Mouse (Mus musculus) CD8-positive naive resting alpha-beta T cell, adult 2 months (primary cell): ENCODE data around the gene Gimap7.

Source experiments
- DNase-seq, 2 experiments: peaks; one replicate each; pipeline ENCODE4 v3.0.0; 2022; ENCODE audit warnings: low read depth in 2 of 2, low spot score in 2 of 2

Gene Gimap7

DNA sequence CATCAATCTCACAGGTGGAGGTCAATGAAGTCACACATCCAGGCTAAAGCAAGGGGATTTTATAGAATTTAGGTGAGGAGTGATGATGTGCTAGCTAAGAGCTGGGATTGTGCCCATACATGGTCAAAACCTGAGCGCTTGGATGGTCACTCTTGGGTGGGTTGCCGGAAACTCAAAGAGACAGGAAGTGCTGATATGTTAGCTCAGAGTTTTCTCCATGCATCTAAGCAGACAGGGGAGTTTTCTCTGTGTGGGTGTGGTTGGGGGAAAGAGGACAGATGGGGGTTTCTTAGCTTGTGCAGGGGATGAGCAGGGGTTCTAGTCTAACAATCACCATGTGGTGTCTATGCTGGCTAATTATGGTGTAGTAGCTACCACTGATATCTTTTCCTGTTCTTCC lies 29.1 kb upstream of the Gimap7 start:
- DNase-seq = no peak

DNA sequence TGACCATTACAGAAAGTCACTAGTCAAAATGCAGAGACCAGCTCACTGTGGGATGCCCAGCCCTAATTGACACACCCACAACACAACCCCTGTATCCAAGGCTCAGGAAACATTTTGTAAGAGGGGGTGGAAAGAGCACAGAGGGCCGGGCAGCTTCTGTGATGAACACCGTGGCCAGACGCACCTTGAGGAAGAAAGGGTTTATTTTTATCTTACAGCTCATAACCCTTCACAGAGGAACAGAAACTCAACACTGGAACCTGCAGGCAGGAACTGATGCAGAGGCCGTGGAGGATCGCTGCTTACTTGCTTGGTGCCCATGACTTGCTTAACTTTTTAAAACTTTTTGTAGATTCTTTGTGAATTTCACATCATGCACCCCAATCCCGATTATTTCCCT lies 25.5 kb upstream of the Gimap7 start:
- DNase-seq = no peak

DNA sequence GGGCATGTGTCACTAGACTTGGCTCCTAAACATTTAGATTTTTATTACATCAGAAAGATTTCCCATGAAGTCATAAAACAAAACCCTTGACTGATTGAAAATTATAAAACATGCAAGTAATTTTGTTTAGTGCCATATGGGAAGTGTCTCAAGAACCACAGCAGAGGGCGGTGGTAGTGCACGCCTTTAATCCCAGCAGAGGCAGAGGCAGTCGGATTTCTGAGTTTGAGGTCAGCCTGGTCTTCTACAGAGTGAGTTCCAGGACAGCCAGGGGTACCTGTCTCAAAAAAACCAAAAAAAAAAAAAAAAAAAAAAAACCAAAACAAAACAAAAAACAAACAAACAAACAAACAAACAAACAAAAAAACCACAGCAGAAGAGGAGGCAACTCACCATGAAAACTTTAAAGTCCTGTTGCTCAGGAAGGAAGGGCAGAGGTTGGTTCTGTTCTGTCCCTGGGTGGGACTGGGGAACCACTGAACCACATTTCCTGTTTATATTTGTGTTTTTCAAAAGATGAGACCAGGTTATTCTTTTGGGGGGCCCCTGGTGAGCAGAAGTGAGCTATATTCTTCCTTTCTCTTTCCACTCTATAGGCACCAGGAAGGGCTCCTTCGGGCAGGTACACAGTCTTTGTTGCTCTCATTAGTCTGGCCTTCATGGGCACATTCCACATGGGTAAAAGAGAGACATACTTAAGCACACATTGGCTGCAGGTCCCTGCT lies 21.4 kb upstream of the Gimap7 start:
- no peak for DNase-seq

DNA sequence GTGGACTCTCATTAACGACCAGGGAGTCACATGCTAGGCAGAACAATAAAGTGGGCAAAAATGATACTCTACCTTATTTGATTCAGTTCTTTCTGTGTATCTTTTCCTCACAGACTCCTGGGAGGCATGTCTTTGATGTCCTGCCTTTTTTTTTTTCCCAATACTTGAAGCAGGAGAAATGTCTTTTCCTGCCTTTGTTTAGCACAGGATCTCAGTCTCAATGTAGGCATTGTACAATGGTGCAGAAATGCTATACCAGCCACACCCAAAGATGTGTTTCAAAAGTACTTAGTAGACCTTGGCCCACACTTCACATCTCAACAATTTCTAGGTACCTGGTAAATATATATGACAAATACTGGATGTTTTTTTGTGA lies 20.9 kb upstream of the Gimap7 start:
- DNase-seq = no peak

DNA sequence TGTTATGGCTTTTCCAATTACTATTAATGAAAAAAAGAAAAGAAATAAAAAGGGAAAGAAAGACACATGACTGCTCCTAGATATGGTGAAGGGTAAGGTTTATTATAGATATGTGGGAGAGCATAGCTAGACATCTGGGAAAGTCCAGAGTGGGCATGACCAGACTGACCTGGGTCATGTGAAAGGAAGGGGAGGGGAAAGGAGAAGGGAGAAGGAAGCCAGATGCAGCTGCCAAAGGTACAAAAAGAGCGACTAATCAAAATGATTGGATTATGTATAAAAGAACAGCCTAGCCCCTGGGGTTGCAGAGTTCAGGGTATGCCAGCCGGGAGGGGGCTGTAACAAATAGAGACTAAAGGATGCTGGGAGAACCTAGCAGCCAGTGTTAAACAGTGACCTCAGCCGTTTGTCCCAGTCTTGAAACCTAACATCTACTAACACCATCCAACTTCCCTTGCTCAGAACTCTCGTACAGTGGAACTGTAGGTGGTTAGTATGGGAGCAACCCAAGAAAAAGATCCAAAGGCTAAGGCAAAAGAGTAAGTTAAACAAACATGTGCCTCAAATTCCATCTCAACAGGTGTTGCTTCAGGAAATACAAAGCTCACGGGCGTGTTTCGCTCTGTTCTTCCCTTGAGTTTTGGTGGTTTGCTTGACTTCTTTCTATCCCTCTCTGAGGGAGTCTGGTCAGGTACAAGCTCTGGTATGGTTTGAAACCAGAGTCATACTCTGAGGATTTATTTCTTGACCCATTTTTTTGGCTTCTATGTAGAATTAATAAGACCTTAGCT lies 20.2 kb upstream of the Gimap7 start:
- DNase-seq = no peak

DNA sequence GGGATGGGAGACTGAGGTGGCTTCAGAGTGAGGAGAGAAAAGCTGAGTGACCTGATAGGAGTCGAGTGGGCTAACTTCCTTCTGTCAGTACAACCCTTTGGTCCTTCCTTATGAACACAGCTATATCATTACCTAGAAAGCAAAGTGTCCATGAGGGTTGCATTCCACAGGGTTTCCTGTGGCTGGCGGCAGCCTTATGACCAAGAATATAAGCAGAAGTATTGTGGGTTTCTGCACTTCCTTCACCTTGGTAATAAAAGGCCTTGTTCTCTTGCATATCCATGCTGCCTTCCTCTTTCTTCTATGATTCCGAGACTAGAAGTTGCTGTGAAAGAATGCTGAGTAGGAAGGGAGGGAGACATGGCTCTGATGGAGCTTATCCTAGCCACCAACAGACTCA lies 19.5 kb upstream of the Gimap7 start:
- DNase-seq = no peak

DNA sequence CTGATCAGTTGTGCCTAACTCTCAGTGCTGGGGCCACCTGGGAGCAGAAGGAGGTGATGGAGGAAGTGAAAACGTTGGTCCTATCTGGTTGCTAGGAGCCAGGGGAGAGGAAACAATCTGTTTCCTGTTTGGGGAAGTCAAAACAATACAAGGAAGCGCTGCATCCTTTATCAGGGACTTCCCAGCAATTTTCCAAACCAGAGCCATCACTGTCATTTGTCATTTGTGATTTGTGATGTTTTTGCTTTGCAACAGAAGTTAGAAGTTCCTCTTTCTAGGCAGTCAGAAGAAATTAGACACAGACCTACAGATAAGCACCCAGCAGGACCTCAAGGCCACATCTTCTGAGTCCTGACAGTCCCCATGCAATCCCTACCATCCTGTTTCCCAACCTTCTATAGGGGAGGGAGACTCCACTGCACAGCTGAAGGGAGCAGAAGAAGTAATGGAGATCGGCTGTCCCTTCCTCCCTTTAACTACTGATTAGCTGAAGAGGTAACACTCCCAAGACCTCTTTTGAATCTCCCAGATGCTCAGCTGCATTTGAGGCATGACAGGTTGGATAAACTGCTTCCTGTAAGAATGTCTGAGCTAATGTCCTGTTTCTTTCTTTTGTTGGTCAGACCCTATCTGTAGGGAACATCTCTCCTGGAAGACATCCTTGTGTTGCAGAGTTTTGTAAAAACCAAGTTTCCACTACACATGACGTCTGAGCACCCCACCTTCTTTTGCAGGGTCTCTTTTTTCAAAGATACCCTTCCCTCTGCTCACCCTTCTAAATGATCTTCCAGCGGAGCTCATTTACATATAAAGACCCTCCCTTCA lies 18.0 kb upstream of the Gimap7 start:
- DNase-seq = no peak

DNA sequence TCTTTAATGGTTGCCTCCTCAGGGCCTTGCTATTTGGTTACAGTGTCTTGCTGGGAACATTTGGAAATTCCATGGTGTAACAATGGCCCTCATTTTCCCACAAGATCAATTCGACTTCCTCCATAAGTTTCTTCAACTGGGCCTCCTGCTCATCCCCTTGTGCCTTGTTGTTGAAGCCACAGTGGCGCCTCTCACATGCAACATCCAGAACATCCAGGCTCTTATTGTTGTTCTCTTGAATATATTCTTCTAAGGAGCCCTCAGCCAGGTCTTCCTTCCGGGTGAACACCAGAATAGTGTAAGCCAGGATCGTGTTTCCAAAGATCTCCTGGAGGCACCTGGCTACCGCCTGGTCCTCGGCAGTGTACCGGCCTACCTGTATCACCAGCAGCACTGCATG lies 16.3 kb upstream of the Gimap7 start:
- DNase-seq = no peak

DNA sequence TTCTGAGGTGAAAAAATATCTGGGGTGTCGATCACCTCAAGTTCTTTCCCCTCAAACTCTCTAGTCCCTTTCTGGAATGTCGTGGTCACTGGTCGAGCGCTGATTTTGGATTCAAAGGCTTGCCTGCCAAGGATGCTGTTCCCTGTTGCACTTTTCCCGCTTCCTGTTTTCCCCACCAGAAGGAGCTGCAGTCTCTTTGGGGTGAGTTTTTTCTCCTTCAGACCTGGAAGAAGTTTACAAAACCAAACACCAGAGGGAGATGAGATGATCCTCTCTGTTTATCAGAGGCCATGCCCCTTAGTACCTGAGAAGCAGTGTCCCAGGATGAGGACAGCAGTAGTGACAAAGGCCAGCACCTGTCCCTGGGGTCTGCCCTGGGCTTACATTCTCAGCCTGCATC lies 15.8 kb upstream of the Gimap7 start:
- DNase-seq = no peak

DNA sequence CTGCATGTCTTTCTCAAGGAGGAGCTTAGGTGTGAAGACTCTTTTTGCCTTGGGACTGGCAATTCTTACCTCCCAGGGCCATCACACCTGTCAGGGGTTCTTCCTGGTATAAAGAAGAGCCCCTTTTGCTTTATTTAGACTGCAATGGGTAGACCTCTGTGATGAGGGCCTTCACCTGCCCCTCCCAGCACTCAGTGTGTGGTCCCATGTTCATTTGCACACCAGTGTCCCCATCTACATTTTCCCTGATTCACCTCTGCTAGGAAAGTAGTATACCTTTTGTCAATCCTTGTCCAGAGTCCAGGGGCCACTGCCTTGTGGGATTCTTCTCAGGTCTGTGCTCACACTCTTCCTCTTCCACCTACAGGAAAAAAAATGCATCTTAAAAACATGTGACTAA lies 14.3 kb upstream of the Gimap7 start:
- no peak for DNase-seq

DNA sequence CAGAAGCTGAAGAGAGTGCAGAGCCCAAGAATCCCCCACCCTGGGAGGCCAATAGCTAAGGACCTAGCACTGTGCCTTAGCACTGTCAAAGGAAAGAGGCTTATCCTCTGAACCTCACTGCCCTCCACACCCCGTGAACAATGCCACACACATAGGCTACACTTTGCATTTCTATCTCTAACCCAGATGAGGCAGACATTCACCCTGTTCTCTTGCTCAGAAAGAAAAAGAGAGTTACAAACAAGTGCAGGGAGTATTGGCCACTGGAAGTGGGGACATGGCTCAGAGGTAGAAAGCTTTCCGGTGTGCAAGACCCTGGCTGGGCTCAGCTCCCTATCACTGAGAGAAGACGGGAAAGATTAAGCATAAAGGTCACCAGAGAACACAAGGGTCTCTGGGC lies 12.3 kb upstream of the Gimap7 start:
- DNase-seq = peak in 1 of 2 experiments; percentile 34

DNA sequence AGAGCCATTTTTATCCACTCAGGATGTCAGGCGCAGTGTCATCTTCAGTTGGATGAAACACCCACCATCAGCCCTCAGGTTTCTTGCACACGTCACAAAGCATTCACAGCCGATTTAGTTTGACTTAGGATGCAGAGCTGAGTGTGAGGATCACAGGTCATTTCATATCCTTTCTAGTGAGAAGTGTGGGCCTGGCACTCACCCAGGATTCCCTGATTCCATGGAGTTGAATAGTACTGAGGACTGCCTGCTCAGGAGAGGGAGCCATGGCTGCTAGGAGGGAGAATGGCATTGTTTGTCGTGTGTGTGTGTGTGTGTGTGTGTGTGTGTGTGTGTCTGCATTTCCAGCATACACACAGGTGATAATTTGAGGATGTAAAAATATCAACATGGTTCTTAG lies 1.9 kb downstream of the Gimap7 start:
- no peak for DNase-seq

DNA sequence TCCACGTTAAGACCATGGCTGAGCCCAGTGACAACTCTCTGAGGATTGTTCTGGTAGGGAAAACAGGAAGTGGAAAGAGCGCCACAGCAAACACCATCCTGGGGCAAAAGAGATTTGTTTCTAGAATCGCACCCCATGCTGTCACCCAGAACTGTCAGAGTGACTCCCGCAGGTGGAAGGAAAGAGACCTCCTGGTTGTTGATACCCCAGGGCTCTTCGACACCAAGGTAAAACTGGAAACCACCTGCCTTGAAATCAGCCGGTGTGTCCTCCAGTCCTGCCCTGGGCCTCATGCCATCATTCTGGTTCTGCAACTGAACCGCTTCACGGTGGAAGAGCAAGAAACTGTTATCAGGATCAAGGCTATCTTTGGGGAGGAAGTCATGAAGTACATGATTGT lies 5.0 kb downstream of the Gimap7 start:
- no peak for DNase-seq

DNA sequence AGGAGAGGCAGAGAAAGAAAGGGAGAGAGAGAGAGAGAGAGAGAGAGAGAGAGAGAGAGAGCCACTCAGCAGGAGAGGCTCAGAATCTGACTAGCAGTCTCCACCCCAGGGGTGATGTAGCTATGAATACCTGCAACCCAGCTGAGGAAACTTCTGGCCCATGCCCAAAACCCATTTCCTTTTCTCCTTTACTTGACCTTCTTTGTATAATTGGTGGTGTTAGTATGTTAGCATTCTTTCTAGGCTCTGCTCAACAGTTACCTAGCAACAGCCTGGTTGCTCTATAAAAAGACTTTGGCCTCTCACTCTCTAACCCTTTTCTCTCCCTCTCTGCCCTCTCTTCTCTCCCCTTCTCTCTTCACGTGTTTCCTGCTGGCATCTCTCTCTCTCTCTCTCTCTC lies 7.1 kb downstream of the Gimap7 start:
- peak; percentile 69 to 75 for DNase-seq

DNA sequence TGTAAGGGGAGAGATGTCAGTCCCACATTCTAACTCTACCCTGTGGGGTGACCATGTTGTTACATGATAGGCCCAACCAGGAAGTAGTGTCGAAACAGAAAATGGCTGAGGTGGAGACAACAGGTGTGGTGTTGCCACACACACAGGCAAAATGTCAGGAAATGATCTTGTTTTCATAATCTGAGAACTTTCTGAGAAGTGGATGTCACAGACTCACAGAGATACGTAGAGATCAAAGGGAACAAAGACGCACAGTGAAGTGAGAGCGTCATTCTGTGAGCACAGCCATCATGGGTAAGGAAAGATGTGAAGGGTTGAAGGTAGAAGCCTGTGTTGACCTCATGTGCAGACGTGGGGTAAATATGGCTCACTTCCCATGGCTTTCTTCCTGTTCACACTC lies 9.3 kb downstream of the Gimap7 start:
- peak; percentile 66 to 73 for DNase-seq

DNA sequence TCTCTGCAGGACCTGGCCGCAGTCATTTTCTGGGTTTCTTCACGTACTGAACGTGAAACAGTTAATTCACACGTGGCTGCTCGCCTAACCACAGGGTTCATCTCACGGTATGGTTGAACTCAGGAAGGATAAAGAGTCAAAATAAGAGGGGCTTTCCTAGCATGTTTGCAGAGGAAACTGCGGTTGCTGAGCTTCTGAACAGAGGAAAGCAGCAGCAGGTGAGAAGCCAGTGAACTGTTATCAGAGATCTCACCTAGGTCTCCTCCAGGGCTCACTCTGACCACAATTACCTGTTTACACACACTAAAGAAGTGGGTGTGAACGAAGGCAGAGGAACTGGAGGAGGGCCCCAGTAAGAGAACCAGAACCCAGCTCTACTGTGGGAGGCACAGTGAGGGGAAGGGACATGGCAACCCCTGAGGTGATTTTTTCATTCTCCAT lies 14.5 kb downstream of the Gimap7 start:
- DNase-seq = peak; percentile 83

DNA sequence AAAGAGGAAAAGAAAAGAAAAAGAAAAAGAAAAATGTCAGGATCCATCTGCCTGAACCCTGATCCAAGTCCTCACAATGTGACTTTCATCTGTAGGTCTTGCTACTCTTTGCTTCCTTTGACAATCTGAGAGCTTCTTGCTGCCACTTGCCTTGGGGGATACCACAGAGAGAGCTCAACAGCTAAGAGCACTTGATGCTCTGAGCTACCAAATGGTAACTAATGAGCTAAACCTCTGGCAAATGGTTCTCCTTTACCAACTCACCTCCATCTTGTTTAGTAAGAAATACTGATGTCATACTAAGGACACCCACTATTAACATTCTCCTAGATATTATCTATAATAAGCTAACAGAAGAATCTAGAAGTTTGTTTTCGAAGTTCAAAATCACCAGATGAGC lies 15.2 kb downstream of the Gimap7 start:
- DNase-seq = no peak

DNA sequence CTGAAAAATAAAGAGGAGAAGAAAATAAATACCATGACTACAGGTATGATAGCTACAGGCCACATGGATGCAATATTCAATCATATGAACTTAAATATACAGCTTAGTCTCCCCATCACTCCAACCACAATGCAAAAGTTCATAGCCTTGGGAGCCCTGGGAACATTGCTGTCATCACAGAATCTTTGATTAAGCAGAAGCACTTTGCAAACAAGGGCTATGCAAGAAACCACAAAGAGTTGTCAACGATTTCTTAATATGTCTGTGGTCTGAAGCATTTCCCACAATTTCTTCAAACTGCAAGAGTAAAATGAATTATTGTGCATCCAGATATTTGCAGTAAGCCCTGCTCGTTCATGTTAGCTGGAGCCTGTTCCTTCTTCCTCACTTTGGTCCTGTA lies 18.6 kb downstream of the Gimap7 start:
- no peak for DNase-seq

DNA sequence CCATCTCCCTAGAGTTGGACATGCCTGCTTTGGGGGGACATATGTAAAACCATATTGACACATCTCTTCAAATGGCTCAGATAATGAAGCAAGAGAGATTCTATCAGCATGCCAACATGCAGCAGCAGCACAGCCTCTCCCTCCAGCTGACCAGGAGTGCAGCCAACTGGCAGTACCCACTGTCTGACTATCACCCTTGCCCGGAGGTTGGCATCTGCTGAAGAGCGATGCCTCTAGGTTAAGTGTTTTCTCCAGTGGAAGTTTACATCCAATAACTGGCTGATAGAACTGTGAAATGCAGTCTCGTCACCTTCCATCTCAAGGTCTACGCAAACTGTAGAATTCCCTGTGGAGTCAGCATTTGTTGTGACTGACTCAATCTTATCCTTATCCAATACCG lies 19.3 kb downstream of the Gimap7 start:
- DNase-seq = no peak

DNA sequence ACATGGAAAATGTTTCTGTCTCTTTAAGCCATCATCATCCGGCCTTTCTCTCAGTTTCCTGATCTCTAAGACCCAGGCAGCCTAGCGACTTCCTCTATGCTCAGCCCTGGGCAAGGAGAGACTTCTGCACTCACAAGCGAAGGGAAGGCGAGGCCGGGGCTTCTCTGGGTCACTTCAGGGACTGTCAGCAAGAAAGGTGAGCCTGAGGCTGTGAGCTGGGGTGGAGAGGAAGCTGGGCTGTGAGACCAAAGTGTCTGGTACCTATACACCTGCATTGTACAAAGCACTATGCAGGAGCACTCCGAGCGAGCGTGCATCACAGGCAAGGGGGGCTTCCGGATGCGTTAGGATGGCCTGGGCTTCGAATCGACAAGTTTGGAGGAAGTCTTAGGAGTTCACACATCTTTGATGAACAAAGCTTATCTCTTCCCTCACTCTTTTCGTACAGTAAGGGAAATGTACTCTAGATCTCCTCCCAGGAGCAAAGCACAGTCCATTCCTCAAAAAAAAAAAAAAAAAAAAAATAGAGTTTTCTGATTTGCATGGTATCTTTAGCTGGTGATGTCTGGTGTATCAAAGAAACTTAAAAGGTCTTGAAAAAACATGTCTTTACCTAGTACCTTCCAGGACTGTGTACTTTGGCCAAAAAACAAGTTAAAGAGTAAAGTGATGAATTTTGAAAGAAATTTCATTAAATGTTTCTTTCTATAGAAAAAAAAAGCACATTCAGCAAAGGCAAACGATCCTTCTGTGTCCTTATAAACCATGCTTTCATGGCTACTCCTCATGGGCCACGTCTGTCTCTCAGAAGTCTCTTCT lies 20.7 kb downstream of the Gimap7 start, which contains the start of gene Gimap1:
TSS of gene Gimap1 (plus strand) at position 94 of the 819 bp plus-strand sequence.
- DNase-seq = peak; percentile 73 to 78

DNA sequence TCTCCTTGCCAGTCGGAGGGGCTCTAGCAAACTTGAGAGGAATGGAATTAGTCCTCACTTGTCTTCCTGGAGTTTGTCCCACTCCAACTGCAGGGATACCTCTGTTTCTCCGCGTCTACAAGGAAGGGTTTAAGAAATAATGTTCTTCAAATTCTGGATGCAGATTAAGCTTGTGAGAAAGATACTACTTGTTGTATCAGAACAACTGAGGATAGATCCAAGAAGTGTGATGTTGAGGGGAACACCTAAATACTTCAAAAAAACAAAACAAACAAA lies 21.3 kb downstream of the Gimap7 start:
- no peak for DNase-seq
